Mouse (Mus musculus) activated CD4-positive, CD25-positive, alpha-beta regulatory T cell, adult 4 months (primary cell): ENCODE data around the gene Rpl29. TPM values are rescaled to one million over a fixed set of nuclear protein-coding genes. Genes with fewer than 3 reads are reported as not detected.

Experiments
- ATAC-seq: one replicate; pipeline ENCODE4 v1.8.0; 2017
- polyA plus RNA-seq, 2 experiments: library from polyadenylated mRNA; unstranded; fragments of 100-300 nt; shearing (Covaris generic); gene quantifications; one replicate each; pipeline ENCODE4 v1.2.1; 2017

Gene Rpl29
- polyA plus RNA-seq, 2 experiments from 2014 or later, result 1,290 to 1,880 TPM

GRCm38 (mm10) chr9:106417841-106418625 lies 11.2 kb upstream of the Rpl29 start:
- ATAC-seq, result no peak

GRCm38 (mm10) chr9:106420608-106421007 lies 8.6 kb upstream of the Rpl29 start:
- no peak for ATAC-seq

- no peak for ATAC-seq
Measured at GRCm38 (mm10) chr9:106421033-106421864, 8.0 kb upstream of the Rpl29 start.

- peak; percentile 65 for ATAC-seq
Measured at GRCm38 (mm10) chr9:106421865-106422160, 7.4 kb upstream of the Rpl29 start.

- ATAC-seq, result peak; percentile 10
Measured at GRCm38 (mm10) chr9:106428719-106429220, 484 bp upstream of the Rpl29 start.

GRCm38 (mm10) chr9:106430015-106430264 lies 686 bp downstream of the Rpl29 start:
- no peak for ATAC-seq

- no peak for ATAC-seq
Measured at GRCm38 (mm10) chr9:106433389-106433788, 4.1 kb downstream of the Rpl29 start.

- no peak for ATAC-seq
Measured at GRCm38 (mm10) chr9:106436566-106436965, 7.3 kb downstream of the Rpl29 start.

GRCm38 (mm10) chr9:106442680-106443079 lies 13.4 kb downstream of the Rpl29 start:
- no peak for ATAC-seq

GRCm38 (mm10) chr9:106444836-106445235 lies 15.6 kb downstream of the Rpl29 start:
- ATAC-seq, result no peak

- ATAC-seq, result peak; percentile 45
Measured at GRCm38 (mm10) chr9:106447348-106447747, 18.1 kb downstream of the Rpl29 start, which contains the start of the genes Abhd14b and Abhd14a. Gene Abhd14b, plus strand, starts transcription at chr9:106447459. Gene Abhd14a, minus strand, starts transcription at chr9:106447678.

- no peak for ATAC-seq
Measured at GRCm38 (mm10) chr9:106447951-106448350, 18.7 kb downstream of the Rpl29 start.

- peak; percentile 84 for ATAC-seq
Measured at GRCm38 (mm10) chr9:106448498-106449031, 19.3 kb downstream of the Rpl29 start.

- ATAC-seq, result no peak
Measured at GRCm38 (mm10) chr9:106449947-106450346, 20.7 kb downstream of the Rpl29 start.

GRCm38 (mm10) chr9:106450661-106451060 lies 21.4 kb downstream of the Rpl29 start:
- no peak for ATAC-seq

- no peak for ATAC-seq
Measured at GRCm38 (mm10) chr9:106451298-106451697, 22.0 kb downstream of the Rpl29 start.

- no peak for ATAC-seq
Measured at GRCm38 (mm10) chr9:106451899-106452298, 22.6 kb downstream of the Rpl29 start.

- ATAC-seq, result no peak
Measured at GRCm38 (mm10) chr9:106452351-106452750, 23.1 kb downstream of the Rpl29 start.

- no peak for ATAC-seq
Measured at GRCm38 (mm10) chr9:106452821-106453220, 23.6 kb downstream of the Rpl29 start.

GRCm38 (mm10) chr9:106453271-106454070 lies 24.2 kb downstream of the Rpl29 start, which contains the start of gene Pcbp4:
Gene Pcbp4, plus strand, starts transcription at chr9:106453291.
- ATAC-seq, result peak; percentile 69

- ATAC-seq, result no peak
Measured at GRCm38 (mm10) chr9:106454071-106454761, 25.0 kb downstream of the Rpl29 start.
